Mouse (Mus musculus) C2C12 (cell line): Measurements from ENCODE around the gene Zbtb8os. TPM values are rescaled to one million over a fixed set of nuclear protein-coding genes. Genes with fewer than 3 reads are reported as not detected.

Source experiments
- H3K27me3 ChIP-seq: one replicate; pipeline ENCODE4 v1.6.1; 2011; ENCODE audit not compliant: control insufficient read depth, insufficient read depth, insufficient read length
- H3K36me3 ChIP-seq: one replicate; pipeline ENCODE4 v1.6.1; 2011; ENCODE audit not compliant: control insufficient read depth, insufficient read depth
- H3K4me3 ChIP-seq: one replicate; pipeline ENCODE4 v1.5.1; 2011; ENCODE audit warnings: mild to moderate bottlenecking, control low read depth; ENCODE audit not compliant: poor library complexity, insufficient read depth, severe bottlenecking
- H3K79me2 ChIP-seq: one replicate; pipeline ENCODE4 v1.6.1; 2011; ENCODE audit not compliant: control insufficient read depth, insufficient read depth
- H3K79me3 ChIP-seq: one replicate; pipeline ENCODE4 v1.6.1; 2011; ENCODE audit warnings: low read depth, control low read depth
- H3ac ChIP-seq: one replicate; pipeline ENCODE3; 2011; ENCODE audit warnings: low read depth; ENCODE audit not compliant: control insufficient read depth, insufficient read length
- CEBPB ChIP-seq: IDR thresholded peaks from one replicate; pipeline ENCODE4 v1.6.1; 2011; ENCODE audit warnings: low read depth, mild to moderate bottlenecking, control low read depth, moderate library complexity
- CTCF ChIP-seq: IDR thresholded peaks from one replicate; pipeline ENCODE4 v1.5.1; 2011; ENCODE audit not compliant: control insufficient read depth, insufficient read depth, insufficient read length
- FOSL1 ChIP-seq: IDR thresholded peaks from one replicate; pipeline ENCODE4 v1.8.0; 2011; ENCODE audit warnings: mild to moderate bottlenecking, low read length; ENCODE audit not compliant: poor library complexity, insufficient read depth, severe bottlenecking
- MAX ChIP-seq: IDR thresholded peaks from one replicate; pipeline ENCODE4 v1.6.1; 2011; ENCODE audit warnings: mild to moderate bottlenecking, control low read depth
- MYOD1 ChIP-seq: IDR thresholded peaks from one replicate; pipeline ENCODE4 v1.6.1; 2011; ENCODE audit warnings: low read depth; ENCODE audit not compliant: control insufficient read depth, insufficient read length
- MYOG ChIP-seq: IDR thresholded peaks from one replicate; pipeline ENCODE4 v1.6.1; 2011; ENCODE audit not compliant: control insufficient read depth, insufficient read length; ENCODE audit errors: extremely low read depth
- USF1 ChIP-seq: IDR thresholded peaks from one replicate; pipeline ENCODE4 v1.6.1; 2011; ENCODE audit warnings: low read depth, mild to moderate bottlenecking, control low read depth, moderate library complexity
- polyA plus RNA-seq: library from polyadenylated mRNA; unstranded; fragments of >200 nt; fragmentation: generic; extraction: Trizol; gene quantifications from one replicate; pipeline ENCODE4 v1.2.1, GENCODE M21; 2012; ENCODE audit warnings: missing spikeins

Gene Zbtb8os
- polyA plus RNA-seq, 1 experiment = 31.2 TPM

- Histone ChIP-seq H3K36me3 (peaks cover 53% of the 10 kb centered on the region), H3K79me3 (peaks cover 1% of the 10 kb centered on the region), H3K27me3 (no peaks in the 10 kb centered on the region), H3ac (no peak overlapping the region), H3K79me2 (peaks cover 1% of the 10 kb centered on the region), H3K4me3 (no peak overlapping the region)
- TF ChIP-seq MAX (no peak), MYOD1 (no peak), MYOG (no peak), CEBPB (no peak), USF1 (no peak), FOSL1 (no peak), CTCF (no peak)
Observed at GRCm38 (mm10) chr4:129303401-129303800, 32.1 kb upstream of the Zbtb8os start.

GRCm38 (mm10) chr4:129303816-129304215 lies 31.7 kb upstream of the Zbtb8os start:
- TF ChIP-seq FOSL1 = no peak
- no peak for TF ChIP-seq USF1
- TF ChIP-seq CTCF = no peak
- TF ChIP-seq MYOG = no peak
- TF ChIP-seq MYOD1 = no peak
- no peak for TF ChIP-seq CEBPB
- TF ChIP-seq MAX = no peak
- Histone ChIP-seq H3K79me2 (peaks cover 5% of the 10 kb centered on the region), H3K4me3 (no peak overlapping the region), H3K27me3 (no peaks in the 10 kb centered on the region), H3K79me3 (peaks cover under 1% of the 10 kb centered on the region), H3ac (no peak overlapping the region), H3K36me3 (peaks cover 57% of the 10 kb centered on the region)

- no peak for TF ChIP-seq CTCF
- TF ChIP-seq MYOD1 = no peak
- no peak for TF ChIP-seq FOSL1
- no peak for TF ChIP-seq USF1
- TF ChIP-seq MYOG = no peak
- TF ChIP-seq CEBPB = no peak
- TF ChIP-seq MAX = no peak
- Histone ChIP-seq H3ac (no peak overlapping the region), H3K27me3 (no peaks in the 10 kb centered on the region), H3K79me3 (no peaks in the 10 kb centered on the region), H3K79me2 (peaks cover 5% of the 10 kb centered on the region), H3K4me3 (no peak overlapping the region), H3K36me3 (peaks cover 60% of the 10 kb centered on the region)
Observed at GRCm38 (mm10) chr4:129304306-129304705, 31.2 kb upstream of the Zbtb8os start.

GRCm38 (mm10) chr4:129307936-129308335 lies 27.6 kb upstream of the Zbtb8os start:
- Histone ChIP-seq H3K27me3 (no peaks in the 10 kb centered on the region), H3K79me3 (peaks cover 17% of the 10 kb centered on the region), H3K36me3 (peaks cover 84% of the 10 kb centered on the region), H3K4me3 (no peak overlapping the region), H3ac (no peak overlapping the region), H3K79me2 (peaks cover 36% of the 10 kb centered on the region)
- TF ChIP-seq MAX (no peak), CEBPB (no peak), CTCF (no peak), USF1 (no peak)

- Histone ChIP-seq H3K36me3 (peaks cover 98% of the 10 kb centered on the region), H3ac (no peak overlapping the region), H3K79me2 (peaks cover 87% of the 10 kb centered on the region), H3K27me3 (no peaks in the 10 kb centered on the region), H3K4me3 (no peak overlapping the region), H3K79me3 (peaks cover 50% of the 10 kb centered on the region)
- TF ChIP-seq FOSL1 (no peak), CTCF (no peak), USF1 (no peak), MYOG (no peak), MYOD1 (no peak), MAX (no peak), CEBPB (no peak)
Observed at GRCm38 (mm10) chr4:129313886-129314285, 21.6 kb upstream of the Zbtb8os start.

- TF ChIP-seq USF1 = no peak
- TF ChIP-seq FOSL1 = no peak
- no peak for TF ChIP-seq CTCF
- no peak for TF ChIP-seq MYOD1
- TF ChIP-seq MYOG = no peak
- TF ChIP-seq CEBPB = no peak
- TF ChIP-seq MAX = no peak
- Histone ChIP-seq H3K27me3 (no peaks in the 10 kb centered on the region), H3K36me3 (peaks cover 86% of the 10 kb centered on the region)
Observed at GRCm38 (mm10) chr4:129320876-129321275, 14.6 kb upstream of the Zbtb8os start.

More at GRCm38 (mm10) chr4:129320876-129321275, 14.6 kb upstream of the Zbtb8os start:
- Histone ChIP-seq H3K4me3 (no peak overlapping the region), H3ac (no peak overlapping the region), H3K79me2 (peaks cover 95% of the 10 kb centered on the region), H3K79me3 (peaks cover 44% of the 10 kb centered on the region)
